Mouse (Mus musculus) cerebellum, postnatal 25 days (tissue): ENCODE results near the gene Bora.

Experiments
- DNase-seq, 2 experiments: peaks; one replicate each; pipeline ENCODE4 v3.0.0; 2021; ENCODE audit warnings: mixed read lengths in 2 of 2

The Bora gene

GRCm38 (mm10) chr14:99071146-99071545 is 25.1 kb downstream of the Bora start:
- no peak for DNase-seq

GRCm38 (mm10) chr14:99088947-99089346 is 42.9 kb downstream of the Bora start:
- DNase-seq, result no peak

DNA sequence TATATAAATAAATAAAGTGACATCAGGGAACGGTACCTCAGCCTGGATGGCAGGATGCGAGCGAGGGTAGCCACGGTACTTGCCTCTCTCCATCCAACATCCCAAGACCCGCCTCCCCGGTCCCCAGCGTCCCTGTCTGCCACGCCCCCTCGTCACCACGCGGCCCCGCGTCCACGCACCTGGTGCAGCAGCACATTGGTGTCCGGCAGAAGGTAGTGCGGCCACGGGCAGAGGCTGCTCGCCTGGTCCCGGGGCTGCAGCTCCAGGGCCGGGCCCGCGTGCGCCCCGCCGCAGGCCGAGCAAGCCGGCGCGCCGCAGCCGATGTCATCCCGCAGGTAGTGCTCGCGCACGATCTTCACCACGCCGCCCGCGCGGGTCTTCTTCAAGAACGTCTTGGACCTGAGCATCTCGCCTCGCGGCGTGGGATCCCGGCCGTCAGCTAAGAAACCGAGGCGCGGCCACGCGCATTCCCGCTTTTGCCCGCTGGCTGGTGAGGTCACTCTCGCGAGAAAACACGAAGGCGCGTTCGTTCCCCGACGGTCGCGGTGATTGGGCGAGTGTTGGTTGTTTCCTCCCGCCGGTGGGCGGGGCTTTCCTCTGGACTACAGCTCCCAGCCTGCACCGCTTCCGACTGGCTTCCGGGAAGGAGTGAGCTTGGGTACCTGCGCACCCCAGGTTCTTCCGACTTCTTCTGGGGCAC is 53.4 kb downstream of the Bora start, which contains the start of the genes Pibf1 and Dis3:
Gene Pibf1 (plus strand): TSS at position 158 of the 700 bp plus-strand sequence.
Gene Dis3 (minus strand): TSS at position 504 of the 700 bp plus-strand sequence.
- DNase-seq, result peak; percentile 99

GRCm38 (mm10) chr14:99099967-99100587 is 54.1 kb downstream of the Bora start:
- peak in 1 of 2 experiments; percentile 48 for DNase-seq

GRCm38 (mm10) chr14:99103050-99103449 is 57.0 kb downstream of the Bora start:
- no peak for DNase-seq

GRCm38 (mm10) chr14:99104542-99105123 is 58.6 kb downstream of the Bora start:
- DNase-seq, result no peak

- DNase-seq, result no peak
Measured at GRCm38 (mm10) chr14:99106671-99107070, 60.6 kb downstream of the Bora start.

DNA sequence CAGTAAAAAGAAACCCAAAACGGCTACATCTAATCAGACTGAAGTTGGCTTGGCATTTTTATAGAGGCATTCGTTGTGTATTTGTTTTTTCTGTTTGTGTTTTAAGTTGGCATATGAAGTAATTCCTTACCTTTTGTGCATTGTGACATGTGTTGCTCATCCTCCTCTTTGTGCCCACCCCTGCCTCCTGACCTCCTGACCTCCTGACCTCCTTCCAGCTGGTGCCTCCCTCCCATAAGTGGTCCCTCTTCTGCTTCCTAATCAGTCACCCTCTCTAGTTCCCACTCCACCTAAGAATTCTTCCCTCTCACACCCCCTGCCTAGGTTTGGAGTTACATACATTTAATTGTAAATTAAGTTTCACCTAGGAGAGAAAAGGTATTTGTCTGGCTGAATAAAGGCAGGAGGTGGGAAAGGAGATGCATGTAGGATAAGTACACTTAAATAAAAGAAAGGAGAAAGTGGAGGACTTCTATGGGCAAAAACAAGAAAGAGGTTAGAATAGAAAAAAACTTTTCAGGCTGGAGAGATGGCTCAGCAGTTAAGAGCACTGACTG is 61.7 kb downstream of the Bora start:
- no peak for DNase-seq

GRCm38 (mm10) chr14:99108762-99109161 is 62.7 kb downstream of the Bora start:
- DNase-seq, result no peak

GRCm38 (mm10) chr14:99117576-99117975 is 71.6 kb downstream of the Bora start:
- DNase-seq, result no peak

DNA sequence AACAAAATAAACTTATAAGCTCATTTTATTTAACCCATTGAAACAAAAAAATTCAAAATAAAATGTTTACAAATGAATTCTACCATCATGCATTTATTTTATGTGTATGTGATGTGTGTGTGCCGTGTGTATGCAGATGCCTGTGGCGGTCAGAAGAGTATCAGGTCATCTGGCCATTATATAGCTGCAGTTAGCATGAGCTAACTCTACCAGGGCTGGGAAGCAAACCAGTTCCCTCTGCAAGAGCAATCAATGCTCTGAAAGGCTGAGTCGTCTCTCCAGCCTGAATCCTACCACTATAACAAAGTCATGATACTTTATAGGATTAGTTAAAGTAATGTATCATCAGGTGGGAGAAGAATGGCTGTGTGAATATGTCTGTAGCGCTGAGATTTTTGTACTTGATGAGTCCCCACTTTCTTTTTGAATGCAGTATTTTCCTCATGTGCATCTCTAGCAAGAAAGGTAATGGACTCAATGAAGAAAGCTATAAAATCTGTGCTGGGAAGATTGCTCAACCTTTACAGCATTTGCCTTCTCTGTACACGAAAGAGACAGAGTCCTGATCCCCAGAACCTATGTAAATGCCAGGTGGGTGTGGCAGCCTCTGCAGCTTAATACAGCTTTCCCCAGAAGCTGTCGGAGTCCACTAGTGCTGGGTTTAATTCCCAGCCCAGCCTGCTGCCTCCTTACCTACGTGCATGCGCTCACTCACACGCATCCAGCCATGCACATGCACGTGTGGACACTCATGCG is 75.7 kb downstream of the Bora start:
- no peak for DNase-seq

DNA sequence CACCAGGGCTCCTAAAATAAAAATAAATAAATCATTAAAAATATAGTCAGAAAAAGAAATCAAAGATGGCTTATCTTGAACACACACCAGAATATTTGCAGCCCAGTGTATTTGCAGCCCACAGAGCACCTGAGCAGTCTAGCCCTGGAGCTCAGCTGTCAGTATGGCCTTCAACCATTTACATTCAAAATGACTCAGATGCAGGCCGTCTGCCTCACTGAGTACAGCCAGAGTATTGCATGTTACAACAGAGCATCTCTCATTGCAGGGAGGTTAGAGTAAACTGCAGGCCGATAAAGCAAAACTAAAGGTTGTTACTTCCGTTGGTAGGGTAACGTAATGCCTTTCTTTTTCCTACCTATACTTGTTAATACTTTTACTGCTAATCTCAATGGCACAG is 78.1 kb downstream of the Bora start:
- no peak for DNase-seq
